Mouse (Mus musculus) G1E (cell line): ENCODE results near the gene Gm20441.

Experiments
- CTCF ChIP-seq: IDR thresholded peaks from 2 replicates; pipeline ENCODE4 v1.5.1; 2012; ENCODE audit warnings: low read depth, low read length, inconsistent platforms, mixed read lengths
- GATA1 ChIP-seq: IDR thresholded peaks from 2 replicates; pipeline ENCODE4 v1.6.1; 2012; ENCODE audit warnings: borderline replicate concordance, low read length, inconsistent platforms, mixed read lengths
- POLR2AphosphoS5 ChIP-seq: IDR thresholded peaks from 2 replicates; pipeline ENCODE4 v1.6.1; 2012; ENCODE audit warnings: low read depth, low read length, inconsistent platforms; ENCODE audit not compliant: insufficient replicate concordance
- TAL1 ChIP-seq: conservative IDR thresholded peaks from 2 replicates; pipeline ENCODE4 v1.6.1; 2012; ENCODE audit warnings: low read depth, low read length, inconsistent platforms, mixed read lengths

GRCm38 (mm10) chr10:75763682-75764518 is 16.9 kb downstream of the Gm20441 start, which contains the start of gene Cabin1:
- TF ChIP-seq CTCF (no peak), GATA1 (no peak), TAL1 (no peak), POLR2AphosphoS5 (no peak)
